Mouse (Mus musculus) hindbrain, embryonic 16.5 days (tissue): ENCODE data around the gene Klhl7. TPM values are rescaled to one million over a fixed set of nuclear protein-coding genes. Genes with fewer than 3 reads are reported as not detected.

Experiments
- ATAC-seq: fragments of 200-750 bp; cut with Nextera tagmentation; 2 replicates; pipeline ENCODE4 v1.8.0; 2017; ENCODE audit warnings: moderate TSS enrichment, moderate library complexity
- H3K27ac ChIP-seq: fragments of 300-500 bp; sonication (generic); 2 replicates; pipeline ENCODE4 v1.5.1; 2014; ENCODE audit warnings: low read depth, mild to moderate bottlenecking, control low read depth, low read length, moderate library complexity
- H3K27me3 ChIP-seq: fragments of 300-500 bp; sonication (generic); replicated peaks from 2 replicates; pipeline ENCODE4 v1.6.1; 2014; ENCODE audit warnings: low read length; ENCODE audit not compliant: control insufficient read depth, insufficient read depth
- H3K36me3 ChIP-seq: fragments of 300-500 bp; sonication (generic); 2 replicates; pipeline ENCODE4 v1.6.1; 2014; ENCODE audit warnings: mild to moderate bottlenecking, low read length, moderate library complexity, mixed read lengths; ENCODE audit not compliant: control insufficient read depth, insufficient read depth
- H3K4me1 ChIP-seq: fragments of 300-500 bp; sonication (generic); 2 replicates; pipeline ENCODE4 v1.6.1; 2014; ENCODE audit warnings: low read depth, low read length; ENCODE audit not compliant: control insufficient read depth, insufficient read depth
- H3K4me2 ChIP-seq: fragments of 300-500 bp; sonication (generic); 2 replicates; pipeline ENCODE4 v1.6.1; 2014; ENCODE audit warnings: mild to moderate bottlenecking, low read length, control low read depth, moderate library complexity
- H3K4me3 ChIP-seq: fragments of 300-500 bp; sonication (generic); 2 replicates; pipeline ENCODE4 v1.5.1; 2014; ENCODE audit warnings: mild to moderate bottlenecking, low read length, control low read depth, moderate library complexity
- H3K9ac ChIP-seq: fragments of 300-500 bp; sonication (generic); 2 replicates; pipeline ENCODE4 v1.6.1; 2014; ENCODE audit warnings: low read depth, mild to moderate bottlenecking, control low read depth, low read length, moderate library complexity
- H3K9me3 ChIP-seq: fragments of 300-500 bp; sonication (generic); 2 replicates; pipeline ENCODE4 v1.6.1; 2014; ENCODE audit warnings: mild to moderate bottlenecking, low read length, moderate library complexity; ENCODE audit not compliant: control insufficient read depth
- WGBS: fragments of 180-500 bp; shearing (Covaris S2); extraction: QIAGEN DNeasy Blood & Tissue Kit; methylation state at CpG from one replicate; pipeline ENCODE4 v1.1.7; 2014; 5-methylcytosine and 5-hydroxymethylcytosine counted together
- polyA plus RNA-seq: library from polyadenylated mRNA; unstranded; fragments of >200 nt; fragmentation: Nextera tagmentation; extraction: Ambion mirVana; gene quantifications from 2 replicates; pipeline ENCODE4 v1.2.1, GENCODE M21; 2015

Gene Klhl7
- polyA plus RNA-seq, 1 experiment from 2014 or later = 132 TPM

GRCm38 (mm10) chr5:24182296-24182734 is 81.9 kb downstream of the Klhl7 start:
- H3K4me1 ChIP-seq = no peaks in the 10 kb centered on the region
- ATAC-seq = no peak
- no peak overlapping the region for H3K9ac ChIP-seq
- no peak overlapping the region for H3K4me2 ChIP-seq
- H3K4me3 ChIP-seq = no peak overlapping the region
- H3K9me3 ChIP-seq = no peaks in the 10 kb centered on the region; the same call in 1 of the 2 replicates
- no peaks in the 10 kb centered on the region for H3K27me3 ChIP-seq
- peaks cover 38% of the 10 kb centered on the region for H3K36me3 ChIP-seq
- 95% methylated on average over 9 of the region's 9 CpGs for WGBS
- H3K27ac ChIP-seq = no peak overlapping the region

GRCm38 (mm10) chr5:24183096-24183495 is 82.7 kb downstream of the Klhl7 start:
- Histone ChIP-seq H3K27me3 (no peaks in the 10 kb centered on the region), H3K4me2 (no peak overlapping the region), H3K9ac (no peak overlapping the region), H3K4me3 (no peak overlapping the region), H3K27ac (no peak overlapping the region), H3K4me1 (no peaks in the 10 kb centered on the region), H3K9me3 (no peaks in the 10 kb centered on the region; the same call in 1 of the 2 replicates), H3K36me3 (peaks cover 38% of the 10 kb centered on the region)
- 90% methylated on average over 6 of the region's 6 CpGs for WGBS
- no peak for ATAC-seq

GRCm38 (mm10) chr5:24184011-24184410 is 83.6 kb downstream of the Klhl7 start:
- Histone ChIP-seq H3K4me2 (no peak overlapping the region), H3K27me3 (no peaks in the 10 kb centered on the region), H3K36me3 (peaks cover 38% of the 10 kb centered on the region), H3K27ac (no peak overlapping the region), H3K9me3 (no peaks in the 10 kb centered on the region; the same call in 1 of the 2 replicates), H3K9ac (no peak overlapping the region), H3K4me1 (no peaks in the 10 kb centered on the region), H3K4me3 (no peak overlapping the region)
- 95% methylated on average over 5 of the region's 5 CpGs for WGBS
- no peak for ATAC-seq

- WGBS = 79% methylated on average over 4 of the region's 4 CpGs
- Histone ChIP-seq H3K9me3 (no peaks in the 10 kb centered on the region; the same call in 1 of the 2 replicates), H3K27ac (no peak overlapping the region), H3K9ac (no peak overlapping the region), H3K4me3 (no peak overlapping the region), H3K27me3 (no peaks in the 10 kb centered on the region), H3K4me1 (no peaks in the 10 kb centered on the region), H3K36me3 (peaks cover 14% of the 10 kb centered on the region), H3K4me2 (no peak overlapping the region)
- no peak for ATAC-seq
Measured at GRCm38 (mm10) chr5:24188476-24188875, 88.1 kb downstream of the Klhl7 start.

- peaks cover 2% of the 10 kb centered on the region; the same call in 1 of the 2 replicates for H3K36me3 ChIP-seq
- no peak for ATAC-seq
- H3K9ac ChIP-seq = no peak overlapping the region
- no peak overlapping the region for H3K4me3 ChIP-seq
- 91% methylated on average over 2 of the region's 2 CpGs for WGBS
- H3K4me1 ChIP-seq = no peaks in the 10 kb centered on the region
- H3K27me3 ChIP-seq = no peaks in the 10 kb centered on the region
- no peak overlapping the region for H3K4me2 ChIP-seq
- H3K27ac ChIP-seq = no peak overlapping the region
- no peaks in the 10 kb centered on the region; the same call in 1 of the 2 replicates for H3K9me3 ChIP-seq
Measured at GRCm38 (mm10) chr5:24191821-24192220, 91.4 kb downstream of the Klhl7 start.

GRCm38 (mm10) chr5:24201006-24201405 is 100.6 kb downstream of the Klhl7 start:
- Histone ChIP-seq H3K4me2 (no peak overlapping the region), H3K4me3 (no peak overlapping the region), H3K27ac (no peak overlapping the region), H3K9me3 (no peaks in the 10 kb centered on the region), H3K27me3 (no peaks in the 10 kb centered on the region), H3K9ac (no peak overlapping the region), H3K4me1 (no peaks in the 10 kb centered on the region), H3K36me3 (no peaks in the 10 kb centered on the region)
- ATAC-seq = no peak
- 80% methylated on average over 4 of the region's 4 CpGs for WGBS

- Histone ChIP-seq H3K9ac (no peak overlapping the region), H3K36me3 (no peaks in the 10 kb centered on the region), H3K4me1 (no peaks in the 10 kb centered on the region), H3K4me3 (no peak overlapping the region), H3K9me3 (no peaks in the 10 kb centered on the region), H3K27me3 (no peaks in the 10 kb centered on the region), H3K27ac (no peak overlapping the region), H3K4me2 (no peak overlapping the region)
- peak; percentile 48; the same call in 1 of the 2 replicates for ATAC-seq
- 67% methylated on average over 5 of the region's 5 CpGs for WGBS
Measured at GRCm38 (mm10) chr5:24202492-24202891, 102.1 kb downstream of the Klhl7 start.

GRCm38 (mm10) chr5:24203266-24203665 is 102.9 kb downstream of the Klhl7 start:
- Histone ChIP-seq H3K9me3 (no peaks in the 10 kb centered on the region), H3K9ac (no peak overlapping the region), H3K4me3 (no peak overlapping the region), H3K4me1 (no peaks in the 10 kb centered on the region), H3K36me3 (no peaks in the 10 kb centered on the region), H3K4me2 (no peak overlapping the region), H3K27ac (no peak overlapping the region), H3K27me3 (no peaks in the 10 kb centered on the region)
- ATAC-seq = no peak
- 89% methylated on average over 5 of the region's 5 CpGs for WGBS

- H3K9me3 ChIP-seq = no peaks in the 10 kb centered on the region
- no peak overlapping the region for H3K27ac ChIP-seq
- H3K4me1 ChIP-seq = no peaks in the 10 kb centered on the region
- 78% methylated on average over 10 of the region's 10 CpGs for WGBS
- no peak overlapping the region for H3K4me2 ChIP-seq
- H3K27me3 ChIP-seq = no peaks in the 10 kb centered on the region; the same call in 1 of the 2 replicates
- no peak overlapping the region for H3K9ac ChIP-seq
- H3K4me3 ChIP-seq = no peak overlapping the region
- ATAC-seq = no peak
- no peaks in the 10 kb centered on the region for H3K36me3 ChIP-seq
Measured at GRCm38 (mm10) chr5:24207965-24208364, 107.6 kb downstream of the Klhl7 start.

GRCm38 (mm10) chr5:24208505-24208904 is 108.1 kb downstream of the Klhl7 start:
- no peak overlapping the region for H3K4me2 ChIP-seq
- ATAC-seq = no peak
- no peaks in the 10 kb centered on the region for H3K36me3 ChIP-seq
- H3K4me1 ChIP-seq = no peaks in the 10 kb centered on the region
- no peak overlapping the region for H3K27ac ChIP-seq
- H3K4me3 ChIP-seq = no peak overlapping the region
- no peak overlapping the region for H3K9ac ChIP-seq
- H3K27me3 ChIP-seq = no peaks in the 10 kb centered on the region; the same call in 1 of the 2 replicates
- H3K9me3 ChIP-seq = no peaks in the 10 kb centered on the region
- 87% methylated on average over 5 of the region's 5 CpGs for WGBS
